Mouse (Mus musculus) large intestine, adult 2 months (tissue): ENCODE measurements around the gene Cdca3. TPM values are rescaled to one million over a fixed set of nuclear protein-coding genes. Genes with fewer than 3 reads are reported as not detected.
"Not testable (repeated sequence)": the region's sequence is repeated elsewhere in the genome, so short reads cannot be mapped to it uniquely, and the experiment has no call there.

ENCODE experiments used
- DNase-seq: peaks from one replicate; pipeline ENCODE4 v3.0.0-alpha.2; 2012; ENCODE audit warnings: low read depth, low spot score
- WGBS: fragments of 180-500 bp; shearing (Covaris S2); methylation state at CpG from one replicate; pipeline ENCODE4 v1.1.7; 2018; 5-methylcytosine and 5-hydroxymethylcytosine counted together
- polyA plus RNA-seq: library from polyadenylated mRNA; depleted of rRNA; stranded (reverse); fragments of >200 nt; gene quantifications from 2 replicates; pipeline ENCODE4 v1.2.3, GENCODE M21; 2012

The Cdca3 gene
- polyA plus RNA-seq, 1 experiment, result 146 TPM

DNA sequence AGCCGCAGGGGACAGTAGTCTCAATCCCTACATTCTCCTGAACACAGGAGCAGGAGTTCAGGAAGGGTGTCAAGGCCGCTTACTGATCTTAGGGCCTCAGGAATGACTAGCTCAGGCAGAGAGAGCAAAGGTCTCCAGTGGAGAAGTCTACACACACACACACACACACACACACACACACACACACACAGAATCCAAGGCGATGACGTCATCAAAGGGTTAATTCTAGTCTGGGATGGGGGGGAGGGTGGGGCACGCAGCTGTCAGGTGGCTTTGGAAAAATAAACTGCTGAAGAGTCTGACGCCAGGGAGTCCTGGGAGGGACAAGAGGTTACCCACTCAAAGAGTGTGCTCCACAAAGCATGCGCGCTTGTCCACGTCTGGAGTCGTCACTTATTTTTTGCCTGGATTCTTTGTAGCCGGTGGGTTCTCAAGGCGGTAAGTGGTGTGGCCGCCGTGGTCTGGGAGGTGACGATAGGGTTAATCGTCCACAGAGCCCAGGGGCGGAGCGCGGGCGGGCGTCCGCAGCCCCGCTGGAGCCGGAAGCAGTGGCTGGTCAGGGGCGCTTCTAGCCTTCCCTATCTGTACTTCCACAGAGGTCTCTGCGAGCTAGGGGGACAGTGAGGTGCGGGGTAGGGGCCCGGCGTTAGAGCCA is 20.9 kb upstream of the Cdca3 start, which contains the start of gene Spsb2:
TSS of gene Spsb2 (plus strand) at position 304 of the 655 bp plus-strand sequence.
- no peak for DNase-seq
- 1% methylated on average over 29 of the region's 29 CpGs for WGBS

DNA sequence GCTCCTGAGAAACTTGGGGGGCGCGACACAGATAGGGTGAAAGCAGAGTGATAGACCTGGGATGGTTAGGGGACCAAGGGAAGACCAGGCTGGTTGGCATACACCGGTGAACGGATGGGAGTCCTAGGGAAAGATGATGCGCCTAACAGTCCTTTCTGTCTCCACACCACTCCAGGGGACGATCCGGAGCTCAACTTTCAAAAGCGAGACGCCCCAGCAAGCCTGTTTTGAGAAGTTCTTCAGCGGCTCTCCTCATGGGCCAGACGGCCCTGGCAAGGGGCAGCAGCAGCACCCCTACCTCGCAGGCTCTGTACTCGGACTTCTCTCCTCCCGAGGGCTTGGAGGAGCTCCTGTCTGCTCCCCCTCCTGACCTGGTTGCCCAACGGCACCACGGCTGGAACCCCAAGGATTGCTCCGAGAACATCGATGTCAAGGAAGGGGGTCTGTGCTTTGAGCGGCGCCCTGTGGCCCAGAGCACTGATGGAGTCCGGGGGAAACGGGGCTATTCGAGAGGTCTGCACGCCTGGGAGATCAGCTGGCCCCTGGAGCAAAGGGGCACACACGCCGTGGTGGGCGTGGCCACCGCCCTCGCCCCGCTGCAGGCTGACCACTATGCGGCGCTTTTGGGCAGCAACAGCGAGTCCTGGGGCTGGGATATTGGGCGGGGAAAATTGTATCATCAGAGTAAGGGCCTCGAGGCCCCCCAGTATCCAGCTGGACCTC is 20.1 kb upstream of the Cdca3 start:
- no peak for DNase-seq

GRCm38 (mm10) chr6:124809775-124810538 is 19.4 kb upstream of the Cdca3 start:
- WGBS, result 50% methylated on average over 14 of the region's 14 CpGs
- no peak for DNase-seq

More for the DNA sequence above, 20.1 kb upstream of the Cdca3 start:
- WGBS, result under 1% methylated on average over 35 of the region's 35 CpGs

DNA sequence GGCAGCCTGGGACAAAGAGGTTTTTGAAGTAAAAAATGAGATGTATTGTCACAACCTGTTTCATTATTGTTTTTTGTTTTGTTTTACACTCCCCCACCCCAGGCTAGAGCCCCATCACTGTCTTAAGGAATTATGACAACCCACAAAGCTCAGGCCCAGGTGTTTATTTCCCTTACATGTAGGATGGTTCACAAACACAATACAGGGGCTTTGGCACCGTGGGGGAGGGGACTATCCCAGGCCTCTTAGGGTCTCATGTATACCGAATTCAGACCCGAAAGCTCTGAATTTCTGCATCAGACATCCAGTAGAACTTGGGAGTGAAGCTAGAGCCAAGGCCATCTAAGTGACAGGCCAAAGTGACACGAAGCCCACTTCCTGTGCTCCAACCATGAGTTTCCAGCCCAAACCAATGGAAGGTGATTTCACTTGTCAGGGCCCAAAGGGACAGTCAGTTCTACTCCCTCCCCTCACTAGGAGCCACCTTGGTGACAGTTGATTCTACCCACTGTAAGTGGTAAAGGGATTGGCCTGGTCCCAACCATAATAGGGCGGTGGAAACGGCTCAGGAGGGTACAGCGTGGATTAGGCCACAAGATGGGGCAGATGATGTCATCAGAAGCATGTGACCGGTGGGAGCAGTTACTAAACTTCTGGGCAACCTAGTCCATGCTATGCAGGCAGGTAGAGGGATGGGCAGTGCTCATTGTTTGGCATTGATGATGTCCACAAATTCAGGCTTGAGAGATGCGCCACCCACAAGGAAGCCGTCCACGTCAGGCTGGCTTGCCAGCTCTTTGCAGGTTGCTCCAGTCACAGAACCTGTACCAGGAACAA is 18.6 kb upstream of the Cdca3 start:
- WGBS, result 73% methylated on average over 11 of the region's 11 CpGs

DNA sequence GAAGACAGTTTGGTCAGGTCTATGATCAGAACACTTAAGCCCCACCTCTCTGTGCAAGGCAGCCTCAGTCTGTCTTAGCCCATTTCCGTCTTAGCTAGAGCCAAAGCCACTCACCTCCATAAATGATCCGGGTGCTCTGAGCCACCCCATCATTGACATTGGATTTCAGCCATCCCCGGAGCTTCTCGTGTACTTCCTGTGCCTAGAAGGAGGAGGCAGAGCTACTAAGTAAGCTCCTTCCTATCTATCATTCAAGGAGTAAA is 18.0 kb upstream of the Cdca3 start:
- 18% methylated on average over 4 of the region's 4 CpGs for WGBS
- no peak for DNase-seq

More for the DNA sequence above, 18.6 kb upstream of the Cdca3 start:
- DNase-seq, result not testable (repeated sequence)

GRCm38 (mm10) chr6:124811701-124812560 is 17.4 kb upstream of the Cdca3 start:
- no peak for DNase-seq
- WGBS, result 66% methylated on average over 24 of the region's 24 CpGs

- no peak for DNase-seq
- 14% methylated on average over 9 of the region's 9 CpGs for WGBS
These were observed 16.5 kb upstream of the Cdca3 start for GRCm38 (mm10) chr6:124812848-124813247.

- DNase-seq, result no peak
- WGBS, result under 1% methylated on average over 18 of the region's 18 CpGs
These were observed 15.9 kb upstream of the Cdca3 start for GRCm38 (mm10) chr6:124813496-124813895.

DNA sequence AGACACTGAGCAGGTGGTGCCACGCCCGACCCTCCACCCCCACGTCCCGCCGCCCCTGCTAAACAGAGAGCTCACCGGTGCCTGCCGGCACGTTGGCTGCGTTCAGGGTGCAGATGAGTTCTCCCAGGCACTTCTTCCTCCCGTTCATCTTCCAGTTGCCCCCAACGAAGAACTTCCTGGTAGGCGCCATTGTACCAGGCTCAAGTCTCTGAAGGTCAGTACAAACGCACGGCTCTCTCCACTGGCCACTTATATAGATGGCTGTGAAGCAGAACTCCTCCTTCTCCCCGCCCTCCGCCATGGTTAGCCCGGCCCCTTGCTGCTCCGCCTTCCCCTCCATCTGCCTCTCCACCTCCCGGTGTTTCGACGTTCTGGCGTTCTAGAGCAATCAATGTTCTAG is 15.4 kb upstream of the Cdca3 start, which contains the start of gene Tpi1:
TSS of gene Tpi1 (minus strand) at position 364 of the 400 bp plus-strand sequence.
- WGBS, result under 1% methylated on average over 22 of the region's 22 CpGs
- no peak for DNase-seq

GRCm38 (mm10) chr6:124814448-124814847 is 14.9 kb upstream of the Cdca3 start:
- DNase-seq, result no peak
- 26% methylated on average over 8 of the region's 8 CpGs for WGBS

- DNase-seq, result no peak
- 59% methylated on average over 9 of the region's 9 CpGs for WGBS
These were observed 14.2 kb upstream of the Cdca3 start for GRCm38 (mm10) chr6:124814858-124815774.

DNA sequence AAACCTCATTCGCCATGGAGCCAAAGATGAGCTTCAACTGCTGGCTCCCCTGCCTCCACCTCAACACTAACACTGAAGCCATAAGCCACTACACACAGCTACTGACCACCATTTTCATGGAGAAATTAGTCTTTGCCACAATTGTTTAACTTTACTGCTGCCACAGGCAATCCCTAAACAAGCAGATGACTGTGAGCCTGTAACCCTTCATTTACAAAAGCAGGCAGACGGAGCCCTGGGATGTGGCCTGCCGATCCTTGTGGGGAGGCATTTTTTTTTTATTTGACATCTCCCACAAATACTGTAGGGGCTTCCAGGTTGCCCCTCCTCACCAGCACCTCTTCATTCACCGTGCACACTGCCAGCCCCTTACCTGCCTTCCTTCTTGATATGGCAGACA is 12.7 kb upstream of the Cdca3 start:
- 92% methylated on average over 4 of the region's 4 CpGs for WGBS

GRCm38 (mm10) chr6:124817125-124817524 is 12.2 kb upstream of the Cdca3 start:
- DNase-seq, result no peak
- 97% methylated on average over 11 of the region's 11 CpGs for WGBS

More for the DNA sequence above, 12.7 kb upstream of the Cdca3 start:
- no peak for DNase-seq

DNA sequence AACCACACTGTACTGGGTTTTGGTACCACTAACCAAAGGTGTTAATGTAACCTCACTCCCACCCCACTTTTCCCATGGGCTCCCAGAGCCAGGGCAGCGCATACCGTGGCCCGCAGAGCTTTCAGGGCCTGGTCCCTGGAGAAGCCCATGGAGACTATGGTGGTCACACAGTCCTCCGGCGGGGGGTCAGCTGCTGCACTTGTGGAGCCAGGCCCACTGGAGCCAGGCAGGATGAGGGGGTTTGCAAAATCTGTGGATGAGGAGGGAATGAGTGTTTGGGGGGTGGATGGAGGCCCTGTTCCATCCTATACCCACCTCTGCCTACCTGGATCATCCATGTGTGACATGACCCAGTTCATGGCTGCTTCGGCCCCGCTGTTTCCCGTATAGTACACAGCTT is 11.8 kb upstream of the Cdca3 start:
- no peak for DNase-seq

DNA sequence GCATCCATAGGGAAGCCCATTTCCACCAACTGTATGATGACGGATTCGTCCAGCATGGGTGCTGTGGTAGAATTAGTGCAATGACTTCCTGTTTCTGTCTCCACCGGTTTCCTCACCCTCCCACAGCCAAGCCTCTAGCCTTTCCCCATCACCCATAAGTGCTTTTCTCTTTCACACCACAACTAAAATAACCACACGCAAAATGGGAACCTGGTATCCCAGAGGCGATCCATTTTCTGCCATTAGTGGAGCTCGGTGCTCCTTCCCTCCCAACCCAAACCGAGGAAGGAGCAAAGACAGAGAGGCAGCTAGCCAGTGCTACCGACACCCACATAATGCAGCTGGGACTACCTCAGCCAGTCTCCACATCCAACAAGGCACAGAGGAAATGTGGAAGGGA is 11.4 kb upstream of the Cdca3 start:
- 84% methylated on average over 8 of the region's 8 CpGs for WGBS
- DNase-seq, result no peak

More for the DNA sequence above, 11.8 kb upstream of the Cdca3 start:
- 95% methylated on average over 8 of the region's 8 CpGs for WGBS

DNA sequence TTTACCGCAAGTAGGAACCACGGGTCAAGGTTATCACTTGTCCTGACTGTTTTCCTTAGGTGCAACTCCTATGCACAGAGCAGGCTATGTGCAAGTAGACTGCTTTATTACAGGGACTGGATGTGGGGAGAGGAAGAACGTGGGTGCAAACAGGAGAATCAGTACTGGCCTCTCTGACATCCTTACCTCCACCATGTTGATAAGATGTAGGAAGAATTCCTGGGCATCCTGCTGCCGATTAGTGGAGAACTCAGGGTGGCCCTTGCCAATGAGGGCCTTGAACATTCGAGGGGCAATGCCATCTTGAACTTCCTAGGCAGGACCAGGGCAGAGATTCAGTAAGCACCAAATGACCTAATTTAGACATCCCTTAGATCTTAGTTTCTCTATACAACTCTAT is 8.5 kb upstream of the Cdca3 start:
- no peak for DNase-seq
- 90% methylated on average over 5 of the region's 5 CpGs for WGBS

- 94% methylated on average over 4 of the region's 4 CpGs for WGBS
- no peak for DNase-seq
These were observed 7.3 kb upstream of the Cdca3 start for GRCm38 (mm10) chr6:124822049-124822448.

GRCm38 (mm10) chr6:124828101-124828592 is 1.2 kb upstream of the Cdca3 start:
- DNase-seq, result no peak
- 15% methylated on average over 10 of the region's 10 CpGs for WGBS
